17 mouse cellular contexts compared by ENCODE assay signal in genomic region chr1:43168618-43169017, GRCm38 (mm10). TPM values are rescaled to one million over a fixed set of nuclear protein-coding genes. Genes with fewer than 3 reads are reported as not detected.
DNase-seq lines count a peak whose midpoint lies in the region; ATAC-seq and TF ChIP-seq lines count a peak whose summit lies in the region.
"Had no signal": no experiment of that assay in that cellular context is flagged by ENCODE, and none has a peak within 500 bp of the region (broad histone marks: within the 10 kb centered on the region; RNA-seq: fewer than 3 reads in every experiment).

No protein-coding gene starts in this region.

- H3K36me3 ChIP-seq in heart, embryonic 13.5 days = peaks cover 8% of the 10 kb centered on the region
- no peaks in the 10 kb centered on the region for H3K36me3 ChIP-seq in small intestine, adult 2 months (ENCODE audit: control insufficient read depth, insufficient read depth, low read length)
- H3K36me3 ChIP-seq in forebrain, embryonic 13.5 days (ENCODE audit: poor library complexity, severe bottlenecking) = no peaks in the 10 kb centered on the region
- H3K36me3 ChIP-seq: liver, embryonic 15.5 days; midbrain, embryonic 15.5 days; neural tube, embryonic 13.5 days; stomach, embryonic 15.5 days had no signal

- TF ChIP-seq POLR2A in small intestine, adult 2 months (IDR thresholded peaks at IDR 0.05; ENCODE audit: low read depth, low read length) = no peak

- no peak for ATAC-seq in heart, embryonic 13.5 days (ENCODE audit: extremely low read depth, insufficient number of reproducible peaks, low FRiP score, low TSS enrichment)
- no peak for ATAC-seq in forebrain, embryonic 13.5 days
- ATAC-seq: midbrain, embryonic 15.5 days had no signal

- DNase-seq in heart, adult 9 months (ENCODE audit: low spot score in 2 of 2) = no peak
- peak; percentile 4 for DNase-seq in thymus, postnatal 0 days (ENCODE audit: low spot score)
- no peak for DNase-seq in thymus, postnatal 10 days (ENCODE audit: low spot score in 2 of 2)
- peak; percentile 12 for DNase-seq in ZHBTc4 (ENCODE audit: low read depth, low spot score)
- DNase-seq in cerebellum, postnatal 25 days = no peak
- DNase-seq: adrenal gland, adult 8-10 months; gastrocnemius, postnatal 10 days; lung, postnatal 36 days; right cerebral cortex, postnatal 14 days had no signal

- H3K27ac ChIP-seq in heart, embryonic 13.5 days (replicated peaks) = peak overlapping the region; percentile 70
- peak overlapping the region; percentile 53 for H3K27ac ChIP-seq in small intestine, adult 2 months (ENCODE audit: insufficient read depth, low read depth, low read length)
- H3K27ac ChIP-seq in forebrain, embryonic 13.5 days = no peak overlapping the region
- H3K27ac ChIP-seq: hindbrain, embryonic 14.5 days; liver, embryonic 15.5 days; midbrain, embryonic 15.5 days; neural tube, embryonic 13.5 days; stomach, embryonic 15.5 days had no signal

- peaks cover 67% of the 10 kb centered on the region for H3K4me1 ChIP-seq in heart, embryonic 13.5 days
- peaks cover 31% of the 10 kb centered on the region for H3K4me1 ChIP-seq in small intestine, adult 2 months (ENCODE audit: control insufficient read depth, insufficient read depth, insufficient read length, low read length)
- H3K4me1 ChIP-seq in forebrain, embryonic 13.5 days = no peaks in the 10 kb centered on the region
- H3K4me1 ChIP-seq: liver, embryonic 15.5 days had no signal

- 56% methylated on average over 7 of the region's 7 CpGs for WGBS in heart, embryonic 13.5 days
- WGBS in small intestine, adult 2 months = 42% methylated on average over 7 of the region's 7 CpGs
- WGBS in forebrain, embryonic 13.5 days = 85% methylated on average over 7 of the region's 7 CpGs

- H3K9me3 ChIP-seq in heart, embryonic 13.5 days = no peaks in the 10 kb centered on the region
- no peaks in the 10 kb centered on the region for H3K9me3 ChIP-seq in forebrain, embryonic 13.5 days (replicated peaks)
- H3K9me3 ChIP-seq: liver, embryonic 15.5 days; midbrain, embryonic 15.5 days; neural tube, embryonic 13.5 days; stomach, embryonic 15.5 days had no signal

- H3K4me3 ChIP-seq in heart, embryonic 13.5 days = no peak overlapping the region
- no peak overlapping the region for H3K4me3 ChIP-seq in small intestine, adult 2 months (ENCODE audit: low read depth, low read length)
- H3K4me3 ChIP-seq in forebrain, embryonic 13.5 days = no peak overlapping the region
- H3K4me3 ChIP-seq: liver, embryonic 15.5 days; midbrain, embryonic 15.5 days; neural tube, embryonic 13.5 days; stomach, embryonic 15.5 days had no signal

- TF ChIP-seq CTCF in small intestine, adult 2 months (IDR thresholded peaks at IDR 0.05; ENCODE audit: extremely low read depth, insufficient read length, insufficient replicate concordance, low read depth, low read length) = no peak

- 0 out of 2 replicates have a peak overlapping the region, but pooled peaks have one; percentile 40 for H3K9ac ChIP-seq in heart, embryonic 13.5 days
- no peak overlapping the region for H3K9ac ChIP-seq in forebrain, embryonic 13.5 days
- H3K9ac ChIP-seq: hindbrain, embryonic 14.5 days; liver, embryonic 15.5 days; midbrain, embryonic 15.5 days; neural tube, embryonic 13.5 days; stomach, embryonic 15.5 days had no signal

- H3K4me2 ChIP-seq in heart, embryonic 13.5 days = no peak overlapping the region
- H3K4me2 ChIP-seq in forebrain, embryonic 13.5 days = no peak overlapping the region
- H3K4me2 ChIP-seq: hindbrain, embryonic 14.5 days; liver, embryonic 15.5 days; midbrain, embryonic 15.5 days; neural tube, embryonic 13.5 days; stomach, embryonic 15.5 days had no signal

- no peaks in the 10 kb centered on the region for H3K27me3 ChIP-seq in heart, embryonic 13.5 days (replicated peaks)
- no peaks in the 10 kb centered on the region for H3K27me3 ChIP-seq in small intestine, adult 2 months (ENCODE audit: control insufficient read depth, insufficient read depth, low read length)
- peaks cover 8% of the 10 kb centered on the region; the same call in 1 of the 2 replicates for H3K27me3 ChIP-seq in forebrain, embryonic 13.5 days
- H3K27me3 ChIP-seq: midbrain, embryonic 15.5 days; neural tube, embryonic 13.5 days; stomach, embryonic 15.5 days had no signal

RNA-seq across cellular contexts. Expression of gene Fhl2, which starts 28.2 kb away (rescaled TPM):
- 228 and 259 TPM in 2 replicates for polyA plus RNA-seq in heart, embryonic 13.5 days (2015; fragmentation: Nextera tagmentation; extraction: Ambion mirVana)
- 5.3 and 6.0 TPM in 2 replicates for polyA plus RNA-seq in thymus, postnatal 0 days (2015; fragmentation: Nextera tagmentation; extraction: Ambion mirVana)
- polyA plus RNA-seq in small intestine, adult 2 months (2012; rRNA removed) = 33.4 and 56.9 TPM in 2 replicates
- polyA plus RNA-seq in forebrain, embryonic 13.5 days (2015; fragmentation: Nextera tagmentation; extraction: Ambion mirVana) = 4.8 and 6.2 TPM in 2 replicates

Comparison
In these comparisons a context has a peak if more than half of its experiments do, and no peak if none do; other contexts are left out.
1. DNase-seq: peak in thymus, postnatal 0 days (single experiment) and ZHBTc4 (single experiment); none in heart, adult 9 months (0 of 2), thymus, postnatal 10 days (0 of 2) and cerebellum, postnatal 25 days (0 of 2).